Mouse (Mus musculus) intestine, embryonic 14.5 days (tissue): ENCODE data around the gene Commd9. TPM values are rescaled to one million over a fixed set of nuclear protein-coding genes. Genes with fewer than 3 reads are reported as not detected.

Experiments
- polyA plus RNA-seq: library from polyadenylated mRNA; unstranded; fragments of >200 nt; fragmentation: Nextera tagmentation; extraction: Ambion mirVana; gene quantifications from 2 replicates; pipeline ENCODE4 v1.2.1, GENCODE M21; 2014

The Commd9 gene
- polyA plus RNA-seq, 1 experiment from 2014 or later: 58.0 TPM

Other genes with a start within 250 kb of the Commd9 start
- not detected in 2 replicates for gene Rag1, start 236.7 kb upstream of the Commd9 start, polyA plus RNA-seq
- gene B230118H07Rik, start 236.7 kb upstream of the Commd9 start, polyA plus RNA-seq: 52.3 and 64.4 TPM in 2 replicates
- 14.1 and 15.6 TPM in 2 replicates for gene Traf6, start 207.8 kb upstream of the Commd9 start, polyA plus RNA-seq
- 11.3 and 13.0 TPM in 2 replicates for gene Prr5l, start 3.2 kb upstream of the Commd9 start, polyA plus RNA-seq